8 mouse cellular contexts compared by ENCODE assay signal in the genomic region with DNA sequence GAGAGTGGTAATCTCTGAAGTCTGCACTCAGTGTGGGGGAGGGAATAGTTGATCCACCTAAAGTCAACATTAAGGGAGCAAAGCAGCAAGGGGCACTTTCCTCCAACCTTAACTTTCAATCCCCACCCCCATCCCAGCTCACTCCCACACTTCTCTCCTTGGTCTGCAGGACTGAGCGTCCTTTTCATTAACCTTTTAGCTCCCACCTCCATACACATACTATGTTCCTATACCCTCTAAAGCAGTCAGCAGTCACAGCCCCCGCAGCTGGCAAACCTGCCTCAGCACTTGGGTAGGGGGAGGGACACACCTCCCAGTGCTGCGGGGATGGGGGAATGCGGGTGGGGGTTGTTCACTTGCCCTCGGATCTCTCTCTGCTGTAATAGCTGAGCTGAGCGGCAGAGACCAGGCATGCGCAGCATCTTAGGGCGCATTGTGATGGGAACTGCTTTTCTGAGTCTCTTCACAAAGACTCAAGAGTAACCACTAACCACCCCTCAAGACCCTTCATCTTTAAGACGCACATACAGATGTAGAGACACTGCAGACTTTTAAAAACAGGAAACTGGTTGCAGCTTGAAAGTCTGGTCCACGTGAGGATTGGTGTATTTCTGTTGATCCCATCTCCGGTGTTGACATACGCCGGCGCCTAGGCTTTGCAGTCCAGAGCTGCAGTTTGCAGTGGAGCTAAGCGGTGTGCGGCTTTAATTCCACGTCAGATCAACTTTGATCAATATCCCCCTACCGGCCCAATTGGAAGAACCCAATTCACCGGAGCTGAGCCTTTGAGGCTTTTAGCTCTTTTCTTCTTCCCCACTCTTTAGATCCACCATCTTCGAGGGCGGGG. TPM values are rescaled to one million over a fixed set of nuclear protein-coding genes. Genes with fewer than 3 reads are reported as not detected.
DNase-seq lines count a peak whose midpoint lies in the region; ATAC-seq and TF ChIP-seq lines count a peak whose summit lies in the region.

A gene (plus strand): TSS at position 797 of the 847 bp plus-strand sequence.

- peaks cover 0 to 4% of the 10 kb centered on the region in 2 experiments; a peak in 1 of 4 replicates for H3K4me1 ChIP-seq in ES-E14 (ENCODE audit: control insufficient read depth in 2 of 2, insufficient read depth in 2 of 2, low read length in 2 of 2, poor library complexity in 1 of 2)
- H3K4me1 ChIP-seq in embryonic facial prominence, embryonic 11.5 days (ENCODE audit: control insufficient read depth, insufficient read depth, low read length), result no peaks in the 10 kb centered on the region
- H3K4me1 ChIP-seq in hindbrain, embryonic 13.5 days (replicated peaks), result peaks cover 8% of the 10 kb centered on the region; the same call in 1 of the 2 replicates
- no peaks in the 10 kb centered on the region; the same call in 1 of the 2 replicates for H3K4me1 ChIP-seq in midbrain, embryonic 15.5 days

- DNase-seq in ES-E14 (ENCODE audit: low read depth, low spot score), result no peak
- peak; percentile 45 for DNase-seq in embryonic facial prominence, embryonic 11.5 days (ENCODE audit: low spot score)
- DNase-seq in left cerebral cortex, postnatal 25 days (ENCODE audit: low spot score in 2 of 2), result peak; percentile 44 to 57
- peak; percentile 37 for DNase-seq in thymus, postnatal 14 days
- DNase-seq in urinary bladder, postnatal 36 days (ENCODE audit: low spot score in 2 of 2), result no peak

- 15% methylated on average over 21 of the region's 21 CpGs for WGBS in embryonic facial prominence, embryonic 11.5 days
- 14% methylated on average over 21 of the region's 21 CpGs for WGBS in hindbrain, embryonic 13.5 days
- WGBS in midbrain, embryonic 15.5 days, result 18% methylated on average over 21 of the region's 21 CpGs

- ATAC-seq in CD4-positive, CD25-positive, alpha-beta regulatory T cell, adult 4 months, result peak; percentile 14
- ATAC-seq in embryonic facial prominence, embryonic 11.5 days (replicated peaks; ENCODE audit: insufficient number of reproducible peaks, low FRiP score, low TSS enrichment, low read depth), result peak; percentile 79
- peak; percentile 81 for ATAC-seq in hindbrain, embryonic 13.5 days (ENCODE audit: low FRiP score)
- peak; percentile 86 for ATAC-seq in midbrain, embryonic 15.5 days (replicated peaks)

- H3K4me3 ChIP-seq in ES-E14 (ENCODE audit: insufficient read depth in 1 of 2, low read depth in 1 of 2, low read length in 2 of 2, poor library complexity in 1 of 2, severe bottlenecking in 1 of 2), result peak within 1 kb of the TSS; percentile 31 to 54; a peak in 3 of 4 replicates
- H3K4me3 ChIP-seq in embryonic facial prominence, embryonic 11.5 days (ENCODE audit: low read depth, low read length), result peak within 1 kb of the TSS; percentile 41
- peak within 1 kb of the TSS; percentile 50 for H3K4me3 ChIP-seq in hindbrain, embryonic 13.5 days
- peak within 1 kb of the TSS; percentile 50 for H3K4me3 ChIP-seq in midbrain, embryonic 15.5 days

- intact Hi-C loops in left cerebral cortex, postnatal 25 days (cut with DNase I), result loop anchor here (1.0 to 10.0 kb wide), 3 partner anchors 145 to 605 kb away; no protein-coding TSS in a partner anchor

- H3K4me2 ChIP-seq in embryonic facial prominence, embryonic 11.5 days (ENCODE audit: low read depth, low read length), result peak within 1 kb of the TSS; percentile 63
- H3K4me2 ChIP-seq in hindbrain, embryonic 13.5 days, result peak within 1 kb of the TSS; percentile 65
- peak within 1 kb of the TSS; percentile 55 for H3K4me2 ChIP-seq in midbrain, embryonic 15.5 days

- H3K9me3 ChIP-seq in ES-E14 (ENCODE audit: control insufficient read depth, insufficient read depth, low read depth, low read length), result no peaks in the 10 kb centered on the region
- H3K9me3 ChIP-seq in embryonic facial prominence, embryonic 11.5 days (replicated peaks; ENCODE audit: control insufficient read depth, low read length), result no peaks in the 10 kb centered on the region
- no peaks in the 10 kb centered on the region for H3K9me3 ChIP-seq in hindbrain, embryonic 13.5 days
- no peaks in the 10 kb centered on the region for H3K9me3 ChIP-seq in midbrain, embryonic 15.5 days

- no peak within 1 kb of the TSS for H3K27ac ChIP-seq in ES-E14 (ENCODE audit: insufficient read depth, low read depth, low read length, poor library complexity, severe bottlenecking)
- no peak within 1 kb of the TSS for H3K27ac ChIP-seq in embryonic facial prominence, embryonic 11.5 days (replicated peaks; ENCODE audit: low read depth, low read length)
- peak within 1 kb of the TSS; percentile 71 for H3K27ac ChIP-seq in hindbrain, embryonic 13.5 days
- peak within 1 kb of the TSS; percentile 53 for H3K27ac ChIP-seq in midbrain, embryonic 15.5 days

- in situ Hi-C loops in ES-E14 (cut with MboI; ENCODE audit: low sequenced_read_pairs in 2 of 2, unreplicated experiment in 2 of 2), result no loop called here

- no peak within 1 kb of the TSS for H3K9ac ChIP-seq in ES-E14 (ENCODE audit: insufficient read depth, low read depth, low read length, poor library complexity, severe bottlenecking)
- H3K9ac ChIP-seq in embryonic facial prominence, embryonic 11.5 days (replicated peaks; ENCODE audit: low read length), result peak within 1 kb of the TSS; percentile 53
- peak within 1 kb of the TSS; percentile 68 for H3K9ac ChIP-seq in hindbrain, embryonic 13.5 days
- H3K9ac ChIP-seq in midbrain, embryonic 15.5 days, result peak within 1 kb of the TSS; percentile 48

- H3K36me3 ChIP-seq in ES-E14 (ENCODE audit: control insufficient read depth, insufficient read depth, low read length, poor library complexity, severe bottlenecking), result no peaks in the 10 kb centered on the region
- H3K36me3 ChIP-seq in embryonic facial prominence, embryonic 11.5 days (replicated peaks; ENCODE audit: control insufficient read depth, insufficient read depth, low read depth, low read length), result no peaks in the 10 kb centered on the region
- H3K36me3 ChIP-seq in hindbrain, embryonic 13.5 days, result no peaks in the 10 kb centered on the region
- no peaks in the 10 kb centered on the region for H3K36me3 ChIP-seq in midbrain, embryonic 15.5 days (replicated peaks)

- no peaks in the 10 kb centered on the region for H3K27me3 ChIP-seq in embryonic facial prominence, embryonic 11.5 days (ENCODE audit: control insufficient read depth, insufficient read depth, low read length)
- no peaks in the 10 kb centered on the region for H3K27me3 ChIP-seq in hindbrain, embryonic 13.5 days
- H3K27me3 ChIP-seq in midbrain, embryonic 15.5 days (replicated peaks), result no peaks in the 10 kb centered on the region

TF ChIP-seq in ES-E14, 5 proteins besides CTCF, POLR2A, EP300 and RAD21:
- TF ChIP-seq ZNF384 (IDR thresholded peaks at IDR 0.05; ENCODE audit: low read depth, low read length), result no peak
- no peak for TF ChIP-seq ZC3H11A (IDR thresholded peaks at IDR 0.05; ENCODE audit: borderline replicate concordance, low read depth, low read length)
- TF ChIP-seq CHD2 (IDR thresholded peaks at IDR 0.05; ENCODE audit: low read depth, low read length), result no peak
- TF ChIP-seq HCFC1 (IDR thresholded peaks at IDR 0.05; ENCODE audit: borderline replicate concordance, insufficient read depth, low read length), result no peak
- TF ChIP-seq MAFK (IDR thresholded peaks at IDR 0.05; ENCODE audit: insufficient read depth, low read depth, low read length), result no peak

RNA-seq across cellular contexts. Expression of the gene that starts here (rescaled TPM):
- not detected for polyA plus RNA-seq in CD4-positive, CD25-positive, alpha-beta regulatory T cell, adult 4 months (2017; shearing (Covaris generic))
- 2.0 and 4.1 TPM in 2 replicates for total RNA-seq in ES-E14 (2012; rRNA removed)
- polyA plus RNA-seq in embryonic facial prominence, embryonic 11.5 days (2014; fragmentation: Nextera tagmentation; extraction: Ambion mirVana), result 3.9 and 4.8 TPM in 2 replicates
- polyA plus RNA-seq in hindbrain, embryonic 13.5 days (2015; fragmentation: Nextera tagmentation; extraction: Ambion mirVana), result 13.3 and 13.4 TPM in 2 replicates
- total RNA-seq in left cerebral cortex, postnatal 25 days (2021), result 100 to 1,000 TPM; 213 to 223 TPM
- polyA plus RNA-seq in midbrain, embryonic 15.5 days (2015; fragmentation: Nextera tagmentation; extraction: Ambion mirVana), result 17.8 and 22.2 TPM in 2 replicates

Comparison
In these comparisons a context has a peak if more than half of its experiments do, and no peak if none do; other contexts are left out.
1. RNA of the gene that starts here (total RNA-seq): 213 to 223 TPM in left cerebral cortex, postnatal 25 days; 2.0 to 4.1 TPM in ES-E14; every median in the first group is over 10 times any median in the second.
2. Peak in ATAC-seq in CD4-positive, CD25-positive, alpha-beta regulatory T cell, adult 4 months; RNA of the gene not detected or under 1 TPM.
3. ATAC-seq: peak in every context shown above with its lines; median percentile 86 in midbrain, embryonic 15.5 days; 81 in hindbrain, embryonic 13.5 days; 79 in embryonic facial prominence, embryonic 11.5 days; 14 in CD4-positive, CD25-positive, alpha-beta regulatory T cell, adult 4 months.
4. DNase-seq: peak in embryonic facial prominence, embryonic 11.5 days (single experiment), left cerebral cortex, postnatal 25 days (2 of 2) and thymus, postnatal 14 days (single experiment); none in ES-E14 (single experiment) and urinary bladder, postnatal 36 days (0 of 2).
5. H3K27ac ChIP-seq: peak in hindbrain, embryonic 13.5 days (single experiment) and midbrain, embryonic 15.5 days (single experiment); none in ES-E14 (single experiment) and embryonic facial prominence, embryonic 11.5 days (single experiment).
6. Peak in every context shown above with its lines, with median percentiles within 50 percentile points of each other: H3K4me3 ChIP-seq and H3K4me2 ChIP-seq.